Mouse (Mus musculus) testis, postnatal 14 days (tissue): ENCODE results near the gene Aoc1.

ENCODE experiments used
- DNase-seq: peaks from one replicate; pipeline ENCODE4 v3.0.0; 2021; ENCODE audit warnings: low spot score

The Aoc1 gene

DNA sequence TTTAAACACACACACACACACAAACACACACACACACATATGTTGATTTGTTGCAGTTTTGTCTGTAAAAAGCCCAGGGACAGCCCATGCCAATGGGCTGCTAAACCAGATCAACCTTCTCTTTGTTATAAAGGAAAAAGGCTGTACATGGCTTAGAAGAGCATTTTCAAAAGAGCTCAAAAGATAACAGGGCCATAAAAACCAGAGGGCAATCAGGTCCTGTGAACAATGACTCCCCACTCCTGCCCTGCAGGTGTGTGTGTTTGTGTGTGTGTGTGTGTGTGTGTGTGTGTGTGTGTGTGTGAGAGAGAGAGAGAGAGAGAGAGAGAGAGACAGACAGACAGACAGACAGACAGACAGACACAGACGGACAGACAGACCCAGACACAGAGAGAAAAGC lies 36.5 kb downstream of the Aoc1 start:
- no peak for DNase-seq

DNA sequence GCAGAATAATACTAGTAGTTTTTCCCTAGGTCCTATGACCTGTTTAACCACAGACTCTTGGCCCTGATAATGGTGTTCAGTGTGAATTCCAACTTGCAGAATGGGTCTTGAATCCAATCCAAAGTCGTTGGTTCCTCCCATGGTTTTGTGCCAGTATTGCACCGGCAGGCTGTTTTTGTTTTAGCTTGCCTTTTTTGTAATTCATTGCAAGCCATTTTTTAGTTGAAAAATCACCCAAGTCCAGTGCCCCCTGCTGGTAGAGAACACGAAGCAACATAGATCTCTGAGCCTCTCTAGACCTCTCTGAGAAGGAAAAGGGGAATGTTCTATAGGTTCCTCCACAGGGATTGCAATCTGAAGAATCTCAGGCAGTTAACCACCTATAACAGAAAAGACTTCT lies 39.3 kb downstream of the Aoc1 start:
- DNase-seq = no peak

GRCm38 (mm10) chr6:48913587-48913986 lies 40.9 kb downstream of the Aoc1 start:
- DNase-seq = no peak

DNA sequence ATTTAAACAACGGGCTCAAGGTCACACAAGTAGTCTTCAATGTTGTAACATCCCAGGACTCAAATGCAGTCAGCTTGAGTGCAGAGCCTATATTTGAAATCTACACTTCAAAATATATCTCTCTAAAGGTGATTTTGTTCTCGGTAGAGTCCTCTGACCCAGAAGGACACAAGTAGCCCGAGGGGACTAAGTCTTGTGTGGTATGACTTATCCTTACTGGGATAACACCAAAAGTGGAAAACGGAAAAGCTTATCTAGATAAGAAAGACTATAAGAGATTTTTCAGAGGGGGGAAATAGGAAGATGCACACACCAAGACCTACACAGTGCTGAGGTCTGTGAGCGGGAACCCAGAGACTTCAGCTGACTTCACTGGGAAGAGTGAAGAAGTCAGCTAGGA lies 56.9 kb downstream of the Aoc1 start, which contains the start of gene 1600015I10Rik:
Gene 1600015I10Rik (plus strand): TSS at position 301 of the 400 bp plus-strand sequence.
- DNase-seq = no peak

- no peak for DNase-seq
Observed at GRCm38 (mm10) chr6:48949596-48949995, 76.9 kb downstream of the Aoc1 start.

DNA sequence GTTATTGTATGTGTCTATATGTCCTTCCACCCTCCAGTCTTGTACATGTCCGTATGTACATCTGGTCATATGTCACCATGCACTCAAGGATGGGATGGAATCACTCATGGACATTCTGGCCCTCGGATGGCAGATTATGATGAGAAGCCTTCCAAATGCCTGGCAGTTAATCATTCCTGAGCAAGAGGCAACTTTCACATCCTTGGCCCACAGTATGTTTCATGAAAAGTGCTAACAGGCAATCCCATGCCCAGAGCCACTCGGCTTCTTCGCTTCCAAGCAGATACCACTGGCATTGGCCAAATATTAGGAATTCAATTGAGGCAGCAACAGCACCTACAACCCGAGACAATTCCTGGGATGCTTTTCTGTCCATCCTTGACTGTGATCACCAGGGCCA lies 78.0 kb downstream of the Aoc1 start:
- no peak for DNase-seq

GRCm38 (mm10) chr6:48951630-48952029 lies 78.9 kb downstream of the Aoc1 start:
- DNase-seq = no peak

- no peak for DNase-seq
Observed at GRCm38 (mm10) chr6:48953220-48953619, 80.5 kb downstream of the Aoc1 start.

DNA sequence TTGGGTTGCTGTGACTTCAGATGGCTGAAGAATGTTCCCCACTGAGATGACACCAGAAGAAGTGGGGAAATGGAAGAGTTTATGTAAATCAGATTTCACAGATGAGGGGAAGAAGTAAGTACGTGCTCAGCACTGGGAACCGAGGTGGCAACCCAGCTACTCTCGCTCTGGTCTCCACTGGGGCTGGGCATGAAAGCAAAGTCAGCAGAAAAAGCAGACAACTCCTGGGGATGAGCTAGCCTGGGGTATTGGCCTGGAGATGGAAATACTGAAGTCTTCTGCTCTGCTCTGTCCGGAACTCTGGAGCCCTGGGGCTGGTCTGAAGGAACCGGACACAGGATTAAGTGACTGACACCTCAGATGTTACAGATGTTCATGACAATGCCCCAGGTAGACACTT lies 81.5 kb downstream of the Aoc1 start:
- no peak for DNase-seq

GRCm38 (mm10) chr6:48954946-48955345 lies 82.2 kb downstream of the Aoc1 start:
- DNase-seq = no peak

- DNase-seq = no peak
Observed at GRCm38 (mm10) chr6:48956785-48957184, 84.1 kb downstream of the Aoc1 start.

DNA sequence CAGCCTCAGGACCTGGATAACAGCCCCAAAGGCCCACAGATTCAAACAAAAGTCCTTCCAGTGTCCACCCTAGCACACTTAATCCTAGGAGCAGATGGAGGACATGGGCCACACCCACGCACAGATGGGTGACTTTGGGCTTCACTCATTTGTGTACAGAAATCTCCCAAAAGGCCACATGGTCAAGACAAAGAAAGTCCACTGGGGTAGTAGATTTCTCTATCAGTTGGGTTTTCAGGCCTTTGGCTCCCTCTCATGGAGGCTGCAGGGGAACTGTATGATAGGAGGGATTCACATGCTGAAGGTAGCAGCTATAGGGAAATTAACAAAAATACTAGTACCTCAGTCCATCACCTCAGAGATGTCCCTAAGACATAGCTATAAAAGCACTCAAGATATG lies 85.4 kb downstream of the Aoc1 start:
- DNase-seq = no peak
